ENCODE assay signal across 24 mouse cellular contexts in genomic region chr16:42505107-42505506, GRCm38 (mm10).
"Had no signal": no experiment of that assay in that cellular context is flagged by ENCODE, and none has a peak within 500 bp of the region (broad histone marks: within the 10 kb centered on the region; RNA-seq: fewer than 3 reads in every experiment).

No protein-coding gene starts in this region.

- H3K27me3 ChIP-seq: heart, embryonic 12.5 days; hindbrain, embryonic 12.5 days; intestine, embryonic 15.5 days; limb, embryonic 13.5 days had no signal

- H3K27ac ChIP-seq: gastrocnemius, adult 2 months; heart, embryonic 10.5 days; hindbrain, embryonic 10.5 days; hindbrain, embryonic 12.5 days; hindbrain, embryonic 14.5 days; intestine, embryonic 15.5 days; layer of hippocampus, adult 2 months; limb, embryonic 13.5 days had no signal

- H3K9ac ChIP-seq: heart, embryonic 12.5 days; hindbrain, embryonic 12.5 days; hindbrain, embryonic 14.5 days; intestine, embryonic 15.5 days; limb, embryonic 13.5 days had no signal

- H3K9me3 ChIP-seq: heart, embryonic 10.5 days; heart, embryonic 12.5 days; hindbrain, embryonic 10.5 days; hindbrain, embryonic 12.5 days; intestine, embryonic 15.5 days; limb, embryonic 13.5 days had no signal

- ATAC-seq: forebrain, embryonic 16.5 days; hindbrain, embryonic 16.5 days; inflammation-experienced regulatory T-cells, adult 6 months; intestine, embryonic 15.5 days had no signal

- H3K36me3 ChIP-seq: heart, embryonic 10.5 days; heart, embryonic 12.5 days; hindbrain, embryonic 10.5 days; hindbrain, embryonic 12.5 days; intestine, embryonic 15.5 days; limb, embryonic 13.5 days had no signal

- DNase-seq: gastrocnemius, adult 2 months; gastrocnemius, postnatal 10 days; gastrocnemius, postnatal 25 days; heart, adult 18-20 months; heart, postnatal 10 days; heart, postnatal 4 days; kidney, adult 11 months; kidney, adult 2 months; kidney, postnatal 10 days; kidney, postnatal 25 days; kidney, postnatal 4 days; layer of hippocampus, postnatal 36 days; left cerebral cortex, postnatal 4 days had no signal

- H3K4me3 ChIP-seq: gastrocnemius, adult 2 months; heart, embryonic 10.5 days; heart, embryonic 12.5 days; hindbrain, embryonic 10.5 days; hindbrain, embryonic 12.5 days; intestine, embryonic 15.5 days; layer of hippocampus, adult 2 months; limb, embryonic 13.5 days had no signal

- H3K4me1 ChIP-seq: heart, embryonic 10.5 days; heart, embryonic 12.5 days; hindbrain, embryonic 10.5 days; hindbrain, embryonic 12.5 days; intestine, embryonic 15.5 days; limb, embryonic 13.5 days had no signal

- H3K4me2 ChIP-seq: heart, embryonic 12.5 days; hindbrain, embryonic 12.5 days; hindbrain, embryonic 14.5 days; intestine, embryonic 15.5 days; limb, embryonic 13.5 days had no signal
